Mouse (Mus musculus) heart, embryonic 13.5 days (tissue): ENCODE data around the gene Dgkz. TPM values are rescaled to one million over a fixed set of nuclear protein-coding genes. Genes with fewer than 3 reads are reported as not detected.

Experiments
- ATAC-seq: fragments of 200-750 bp; cut with Nextera tagmentation; 2 replicates; pipeline ENCODE4 v1.8.0; 2017; ENCODE audit warnings: moderate TSS enrichment; ENCODE audit not compliant: insufficient number of reproducible peaks, low FRiP score, low TSS enrichment; ENCODE audit errors: extremely low read depth
- H3K27ac ChIP-seq: fragments of 300-500 bp; sonication (generic); replicated peaks from 2 replicates; pipeline ENCODE4 v1.5.1; 2015; ENCODE audit warnings: moderate library complexity, mild to moderate bottlenecking, inconsistent platforms
- H3K27me3 ChIP-seq: fragments of 300-500 bp; sonication (generic); replicated peaks from 2 replicates; pipeline ENCODE4 v1.6.1; 2015; ENCODE audit warnings: mild to moderate bottlenecking, inconsistent platforms
- H3K36me3 ChIP-seq: fragments of 300-500 bp; sonication (generic); 2 replicates; pipeline ENCODE4 v1.6.1; 2015; ENCODE audit warnings: mild to moderate bottlenecking, inconsistent platforms
- H3K4me1 ChIP-seq: fragments of 300-500 bp; sonication (generic); 2 replicates; pipeline ENCODE4 v1.6.1; 2015; ENCODE audit warnings: inconsistent platforms
- H3K4me2 ChIP-seq: fragments of 300-500 bp; sonication (generic); 2 replicates; pipeline ENCODE4 v1.6.1; 2015; ENCODE audit warnings: inconsistent platforms, mild to moderate bottlenecking, moderate library complexity
- H3K4me3 ChIP-seq: fragments of 300-500 bp; sonication (generic); 2 replicates; pipeline ENCODE4 v1.5.1; 2015; ENCODE audit warnings: moderate library complexity, mild to moderate bottlenecking, inconsistent platforms
- H3K9ac ChIP-seq: fragments of 300-500 bp; sonication (generic); 2 replicates; pipeline ENCODE4 v1.6.1; 2015; ENCODE audit warnings: inconsistent platforms, mild to moderate bottlenecking, moderate library complexity
- H3K9me3 ChIP-seq: fragments of 300-500 bp; sonication (generic); 2 replicates; pipeline ENCODE4 v1.6.1; 2016; ENCODE audit warnings: inconsistent platforms
- WGBS: fragments of 180-500 bp; shearing (Covaris S2); methylation state at CpG from one replicate; pipeline ENCODE4 v1.1.7; 2015; ENCODE audit warnings: mixed read lengths; 5-methylcytosine and 5-hydroxymethylcytosine counted together
- polyA plus RNA-seq: library from polyadenylated mRNA; unstranded; fragments of >200 nt; fragmentation: Nextera tagmentation; extraction: Ambion mirVana; gene quantifications from 2 replicates; pipeline ENCODE4 v1.2.1, GENCODE M21; 2015

Dgkz gene
- 37.9 and 43.4 TPM in 2 replicates for polyA plus RNA-seq

DNA sequence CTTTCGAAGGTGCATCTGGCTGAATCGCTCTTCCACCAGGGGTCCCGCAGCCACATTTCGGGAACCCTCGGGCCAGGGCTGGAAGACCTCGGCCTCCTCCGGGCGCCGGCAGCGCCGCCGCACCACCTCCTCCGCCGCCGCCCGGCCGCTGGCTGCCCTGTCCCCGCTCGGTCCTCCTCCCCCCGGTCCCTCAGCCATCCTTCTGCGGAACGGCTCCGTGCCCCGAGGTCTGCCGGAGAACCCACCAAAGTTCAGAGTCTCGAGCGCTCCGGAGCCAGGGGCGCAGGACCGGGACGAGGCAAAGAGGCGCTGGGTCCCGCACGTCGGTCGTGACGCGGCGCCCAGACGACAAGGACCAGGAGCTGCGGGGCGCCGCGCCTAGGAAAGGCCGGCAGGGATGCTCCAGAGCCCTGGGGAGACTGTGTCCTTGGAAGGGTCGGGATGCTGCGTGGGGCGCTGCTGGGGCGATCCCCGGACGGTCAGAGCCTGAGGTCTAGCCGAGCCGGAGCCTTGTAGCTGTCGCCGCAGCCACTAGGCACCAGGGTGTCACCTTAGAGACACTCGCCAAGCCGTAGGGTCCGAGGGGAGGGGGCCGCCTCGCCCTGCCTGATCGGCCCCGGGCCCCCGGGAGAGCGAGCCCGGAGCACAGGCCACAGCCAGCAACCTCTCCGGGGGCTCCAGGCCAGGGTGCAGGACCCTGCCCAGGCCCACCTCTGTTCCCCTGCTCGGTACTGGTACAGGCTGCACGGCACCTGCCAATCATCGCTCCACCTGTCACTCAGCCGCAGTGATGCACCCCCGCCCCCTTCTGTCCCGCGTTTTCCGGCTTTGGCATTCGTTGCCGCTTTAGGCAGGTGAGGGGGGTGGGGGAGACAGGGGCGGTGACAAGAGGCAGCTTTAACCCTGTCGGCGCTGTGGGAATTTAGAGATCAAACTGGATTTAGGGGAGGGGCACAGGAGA lies at the start of gene Dgkz:
Gene Dgkz, minus strand, starts transcription at position 284 of the 961 bp plus-strand sequence.
- Histone ChIP-seq H3K9ac (peak within 1 kb of the TSS; percentile 77), H3K27ac (no peak within 1 kb of the TSS), H3K9me3 (no peaks in the 10 kb centered on the region), H3K4me2 (peak within 1 kb of the TSS; percentile 75), H3K36me3 (no peaks in the 10 kb centered on the region), H3K4me3 (peak within 1 kb of the TSS; percentile 56), H3K4me1 (peaks cover 65% of the 10 kb centered on the region), H3K27me3 (peaks cover 42% of the 10 kb centered on the region)
- under 1% methylated on average over 78 of the region's 79 CpGs for WGBS
- no peak for ATAC-seq

DNA sequence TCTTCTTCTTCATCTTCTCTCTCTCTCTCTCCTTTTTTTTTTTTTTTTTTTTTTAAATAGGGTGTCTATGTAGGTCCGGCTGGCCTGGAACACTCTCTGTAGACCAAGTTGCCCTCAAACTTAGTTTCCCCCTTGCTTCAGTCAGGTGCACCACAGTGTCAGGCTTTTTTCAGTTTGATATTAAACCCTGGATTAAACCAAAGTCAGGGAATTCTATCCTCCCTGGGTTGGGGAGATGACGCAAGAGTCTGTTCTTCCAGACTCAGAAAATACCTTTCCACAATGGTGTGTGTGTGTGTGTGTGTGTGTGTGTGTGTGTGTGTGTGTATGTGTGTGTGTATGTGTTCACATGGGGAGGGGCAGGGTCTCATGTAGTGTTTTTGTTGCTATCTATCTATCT lies 49.5 kb upstream of the Dgkz start:
- no peak overlapping the region for H3K27ac ChIP-seq
- no peak overlapping the region for H3K4me2 ChIP-seq
- ATAC-seq = no peak
- H3K4me1 ChIP-seq = peaks cover 55% of the 10 kb centered on the region
- H3K36me3 ChIP-seq = no peaks in the 10 kb centered on the region
- no peak overlapping the region for H3K4me3 ChIP-seq
- H3K27me3 ChIP-seq = peaks cover 17% of the 10 kb centered on the region
- no peak overlapping the region for H3K9ac ChIP-seq
- no peaks in the 10 kb centered on the region for H3K9me3 ChIP-seq
- 90% methylated on average over 2 of the region's 2 CpGs for WGBS

DNA sequence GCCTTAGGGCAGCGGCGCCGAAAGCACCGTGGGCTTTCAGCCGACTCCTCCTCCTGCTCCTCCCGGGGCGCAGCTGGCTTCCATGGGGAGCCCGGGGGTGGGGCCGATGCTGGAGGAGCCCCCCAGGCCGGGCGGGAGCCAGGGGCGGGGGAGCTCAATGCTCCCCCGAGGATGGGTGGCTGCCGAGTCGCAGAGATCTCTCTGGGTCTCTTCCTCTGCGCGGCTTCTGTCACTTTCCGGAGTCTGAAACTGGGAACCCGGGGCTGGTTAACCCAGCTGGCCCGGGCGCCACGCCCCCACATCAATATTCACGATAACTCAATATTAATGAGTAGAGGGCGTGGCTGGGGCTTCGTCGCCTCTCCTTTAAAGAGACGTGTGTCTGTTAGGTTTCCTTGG lies 48.6 kb upstream of the Dgkz start, which contains the start of gene Creb3l1:
Gene Creb3l1, minus strand, starts transcription at position 229 of the 399 bp plus-strand sequence.
- H3K4me2 ChIP-seq = peak within 1 kb of the TSS; percentile 97
- H3K36me3 ChIP-seq = no peaks in the 10 kb centered on the region
- H3K9me3 ChIP-seq = no peaks in the 10 kb centered on the region
- H3K4me1 ChIP-seq = peaks cover 60% of the 10 kb centered on the region
- WGBS = under 1% methylated on average over 21 of the region's 27 CpGs
- H3K9ac ChIP-seq = peak within 1 kb of the TSS; percentile 86
- H3K4me3 ChIP-seq = peak within 1 kb of the TSS; percentile 83
- no peak for ATAC-seq
- peaks cover 17% of the 10 kb centered on the region for H3K27me3 ChIP-seq
- peak within 1 kb of the TSS; percentile 65 for H3K27ac ChIP-seq

DNA sequence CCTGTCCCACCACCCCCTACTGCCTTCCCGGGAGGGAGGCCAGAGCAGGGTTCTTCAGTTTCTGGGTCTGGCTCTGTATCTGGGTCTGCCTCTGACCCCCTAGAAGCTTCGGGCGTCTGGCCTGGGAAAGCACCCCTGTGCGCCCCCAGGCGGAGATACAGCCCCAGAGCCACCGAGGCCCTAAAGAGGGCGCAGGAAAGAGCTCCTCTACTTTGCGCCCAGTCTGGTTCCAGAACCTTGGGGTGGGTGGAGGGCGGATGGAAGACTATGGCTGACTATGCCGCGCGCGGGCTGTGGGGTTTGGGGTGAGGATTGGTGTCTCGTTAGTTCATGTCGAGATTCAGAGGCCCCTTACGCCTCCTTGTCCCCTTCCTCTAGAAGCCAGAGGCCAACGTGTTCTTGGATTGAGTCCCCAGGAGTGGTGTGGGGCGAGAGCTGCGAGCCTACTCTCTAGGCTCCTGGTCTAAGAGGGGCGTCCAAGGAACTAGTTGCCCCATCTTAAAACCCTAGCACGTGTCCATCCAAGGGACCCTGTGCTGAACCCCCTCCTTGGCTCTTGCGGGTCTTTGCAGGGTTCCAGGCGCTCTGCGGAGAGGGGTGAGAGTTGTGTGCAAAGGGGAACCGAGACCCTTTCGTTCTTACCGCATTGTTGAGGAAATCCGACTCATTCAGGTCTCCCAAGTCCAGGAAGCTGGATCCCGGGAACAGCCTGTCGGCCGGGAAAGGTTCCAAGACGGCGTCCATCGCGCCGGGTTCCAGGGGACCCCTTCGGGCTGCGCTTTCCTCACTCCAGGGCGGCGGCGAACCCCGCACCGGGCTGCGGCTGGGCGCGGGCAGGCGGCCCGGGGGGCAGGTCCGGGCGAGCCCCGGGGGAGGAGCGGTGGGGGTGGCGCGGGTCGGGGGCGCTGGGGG lies 48.0 kb upstream of the Dgkz start:
- no peak for ATAC-seq
- no peaks in the 10 kb centered on the region for H3K36me3 ChIP-seq
- peak overlapping the region; percentile 65 for H3K27ac ChIP-seq
- peak overlapping the region; percentile 86 for H3K9ac ChIP-seq
- no peaks in the 10 kb centered on the region for H3K9me3 ChIP-seq
- H3K4me1 ChIP-seq = peaks cover 56% of the 10 kb centered on the region
- H3K4me3 ChIP-seq = peak overlapping the region; percentile 83
- peaks cover 20% of the 10 kb centered on the region for H3K27me3 ChIP-seq
- 2% methylated on average over 51 of the region's 56 CpGs for WGBS
- H3K4me2 ChIP-seq = peak overlapping the region; percentile 97

DNA sequence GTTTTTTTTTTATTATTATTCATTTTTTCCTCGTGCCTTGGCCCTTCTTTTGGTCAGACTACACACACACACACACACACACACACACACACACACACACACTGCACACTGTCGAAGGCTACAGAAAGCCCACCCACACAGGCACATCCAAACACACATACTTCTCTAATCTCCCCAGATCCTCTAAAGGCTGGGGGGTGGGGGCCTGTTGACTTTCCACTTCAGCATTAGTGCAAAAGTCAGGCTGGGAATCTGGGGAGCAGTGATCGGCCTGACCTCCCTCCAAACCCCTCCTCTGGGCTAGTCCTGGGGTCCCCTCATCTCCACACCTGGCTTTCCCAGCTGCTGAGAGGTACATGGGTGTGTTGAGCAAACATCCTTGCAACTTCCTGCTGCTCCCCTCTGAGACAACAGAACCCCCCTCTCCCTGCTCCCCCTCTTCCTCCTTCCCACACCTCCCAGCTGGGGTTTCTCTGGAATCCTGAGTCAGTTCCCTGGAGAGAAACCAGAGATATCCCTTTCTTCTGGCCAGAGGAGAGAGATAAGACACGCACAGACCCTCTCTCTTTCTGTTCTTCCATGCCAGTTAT lies 45.1 kb upstream of the Dgkz start:
- Histone ChIP-seq H3K4me3 (no peak overlapping the region), H3K4me2 (peak overlapping the region; percentile 97), H3K27ac (peak overlapping the region; percentile 71), H3K9me3 (no peaks in the 10 kb centered on the region), H3K36me3 (no peaks in the 10 kb centered on the region), H3K4me1 (peaks cover 59% of the 10 kb centered on the region), H3K27me3 (peaks cover 21% of the 10 kb centered on the region), H3K9ac (no peak overlapping the region)
- no peak for ATAC-seq
- WGBS = 17% methylated on average over 4 of the region's 4 CpGs

DNA sequence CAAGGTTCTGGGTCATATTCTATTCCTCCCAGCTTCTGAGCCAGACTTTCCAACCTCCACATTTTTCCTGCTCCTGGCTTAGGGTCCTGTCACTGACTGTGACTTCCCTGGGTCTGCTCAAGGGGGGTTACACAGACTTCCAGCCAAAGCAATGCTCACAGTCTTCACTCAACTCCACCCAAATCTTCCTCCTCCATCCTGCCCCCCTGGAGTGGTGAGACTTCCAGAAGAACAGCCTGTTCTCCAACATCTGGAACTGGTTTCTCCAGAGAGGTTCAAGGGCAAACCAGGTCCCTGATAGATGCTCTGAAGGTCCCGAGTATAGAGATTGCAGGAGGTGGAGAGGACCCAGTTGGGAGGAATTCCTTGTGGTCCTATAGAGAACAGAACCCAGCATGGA lies 41.8 kb upstream of the Dgkz start:
- no peak overlapping the region for H3K4me2 ChIP-seq
- no peak overlapping the region for H3K4me3 ChIP-seq
- no peak overlapping the region for H3K9ac ChIP-seq
- H3K36me3 ChIP-seq = no peaks in the 10 kb centered on the region
- WGBS = 67% methylated on average over 1 of the region's 1 CpGs
- ATAC-seq = no peak
- H3K27me3 ChIP-seq = peaks cover 8% of the 10 kb centered on the region
- peaks cover 73% of the 10 kb centered on the region for H3K4me1 ChIP-seq
- H3K27ac ChIP-seq = peak overlapping the region; percentile 8; the same call in 1 of the 2 replicates
- no peaks in the 10 kb centered on the region for H3K9me3 ChIP-seq

DNA sequence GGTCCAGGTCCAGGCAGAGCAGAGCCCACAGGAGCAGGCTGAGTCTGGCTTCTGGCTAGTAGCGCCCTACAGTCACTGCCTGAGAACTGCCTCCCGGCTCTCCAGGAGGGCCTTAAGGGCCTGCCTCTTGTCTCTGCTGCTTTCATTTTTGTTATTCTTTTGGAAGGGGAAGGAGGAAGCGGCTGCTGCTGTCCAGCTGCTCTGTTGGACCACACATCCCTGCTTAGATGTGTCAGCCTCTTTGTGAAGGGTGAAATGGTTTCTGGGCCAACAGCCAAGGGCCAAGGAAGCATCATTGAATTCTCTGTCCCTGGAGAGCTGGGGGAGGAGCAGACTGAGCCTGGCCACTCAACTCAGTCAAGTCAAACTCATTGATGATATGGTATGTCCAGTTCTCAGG lies 41.3 kb upstream of the Dgkz start:
- no peaks in the 10 kb centered on the region for H3K9me3 ChIP-seq
- no peak overlapping the region for H3K9ac ChIP-seq
- 0 out of 2 replicates have a peak overlapping the region, but pooled peaks have one; percentile 1 for H3K4me2 ChIP-seq
- no peak overlapping the region for H3K4me3 ChIP-seq
- no peak for ATAC-seq
- H3K27me3 ChIP-seq = 0 out of 2 replicates have a peak, but pooled peaks cover 4% of the 10 kb centered on the region
- H3K27ac ChIP-seq = peak overlapping the region; percentile 68
- WGBS = 27% methylated on average over 3 of the region's 3 CpGs
- peaks cover 73% of the 10 kb centered on the region for H3K4me1 ChIP-seq
- H3K36me3 ChIP-seq = no peaks in the 10 kb centered on the region

DNA sequence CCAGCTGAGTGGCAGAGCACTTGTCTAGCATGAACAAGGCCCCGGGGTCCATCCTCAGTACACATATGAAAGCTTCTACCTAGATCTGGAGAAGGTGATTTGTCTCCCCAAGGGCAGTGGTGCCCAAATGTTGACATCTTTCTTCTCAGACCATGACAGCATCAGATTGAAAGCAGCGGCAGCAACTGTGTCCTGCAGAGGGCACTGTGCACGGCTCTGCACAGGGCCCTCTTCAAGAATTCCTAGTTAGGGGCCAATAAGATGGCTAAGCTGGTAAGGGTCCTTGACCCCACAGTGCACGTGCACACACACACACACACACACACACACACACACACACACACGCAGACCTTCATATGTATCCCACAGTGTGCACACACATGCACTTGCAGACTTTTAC lies 39.2 kb upstream of the Dgkz start:
- Histone ChIP-seq H3K4me3 (no peak overlapping the region), H3K9me3 (no peaks in the 10 kb centered on the region), H3K27me3 (0 out of 2 replicates have a peak, but pooled peaks cover 4% of the 10 kb centered on the region), H3K27ac (no peak overlapping the region), H3K36me3 (no peaks in the 10 kb centered on the region; the same call in 1 of the 2 replicates), H3K4me1 (peaks cover 61% of the 10 kb centered on the region), H3K9ac (no peak overlapping the region), H3K4me2 (no peak overlapping the region)
- 79% methylated on average over 5 of the region's 5 CpGs for WGBS
- ATAC-seq = no peak

DNA sequence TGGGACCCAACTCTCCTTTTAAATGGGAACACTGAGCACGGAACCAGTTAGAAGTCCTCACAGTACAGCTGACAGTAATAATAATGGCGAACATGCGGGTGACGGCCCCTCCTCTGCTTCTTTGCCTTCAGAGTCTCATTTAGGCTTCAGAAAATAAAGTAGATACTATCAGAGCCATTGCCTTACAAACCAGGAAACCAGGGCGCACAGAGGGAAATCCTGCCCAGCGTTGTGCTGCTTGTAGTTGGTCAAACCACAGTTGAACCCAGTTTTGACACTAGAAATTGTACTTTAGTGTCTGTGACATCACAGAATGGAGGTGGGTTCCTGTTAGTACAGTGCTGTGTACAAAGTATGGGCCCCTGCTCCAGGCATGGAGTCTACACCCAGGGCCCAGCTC lies 38.6 kb upstream of the Dgkz start:
- Histone ChIP-seq H3K9me3 (no peaks in the 10 kb centered on the region), H3K9ac (no peak overlapping the region), H3K4me3 (no peak overlapping the region), H3K27ac (no peak overlapping the region), H3K4me2 (no peak overlapping the region), H3K27me3 (0 out of 2 replicates have a peak, but pooled peaks cover 4% of the 10 kb centered on the region), H3K36me3 (no peaks in the 10 kb centered on the region; the same call in 1 of the 2 replicates), H3K4me1 (peaks cover 61% of the 10 kb centered on the region)
- no peak for ATAC-seq
- WGBS = 78% methylated on average over 6 of the region's 6 CpGs

DNA sequence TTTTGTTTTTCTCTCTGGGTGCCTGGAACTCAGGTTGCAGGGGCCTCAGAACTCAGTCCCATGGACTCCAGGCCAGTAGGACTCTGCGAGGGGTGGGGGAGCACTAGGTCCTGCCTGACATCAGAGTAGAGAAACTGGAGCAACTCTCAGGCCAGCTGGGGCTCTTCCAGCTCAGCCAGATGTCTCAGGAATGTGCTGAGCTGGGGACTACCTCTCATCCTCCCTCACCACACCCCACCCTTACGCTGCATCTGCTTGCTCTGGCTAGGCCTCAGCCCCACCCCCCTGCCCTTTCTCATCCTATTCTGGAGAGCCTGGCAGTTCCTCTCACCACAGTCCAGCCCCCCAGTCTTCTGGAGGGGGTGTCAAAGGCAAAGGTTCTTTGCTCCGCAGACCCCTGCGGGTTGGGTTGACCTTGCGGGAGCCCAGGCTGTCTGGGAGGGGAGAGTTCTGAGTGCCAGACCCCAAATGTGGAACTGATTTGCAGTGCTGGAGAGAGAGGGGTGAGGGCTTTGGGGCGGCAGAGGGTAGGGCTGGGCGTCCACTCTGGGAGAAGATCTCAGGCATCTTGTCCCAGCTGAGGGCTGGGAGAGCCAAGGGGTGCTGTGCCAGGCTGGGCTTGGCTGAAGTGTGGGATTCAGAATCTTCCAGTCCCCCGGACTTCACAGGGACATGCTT lies 37.2 kb upstream of the Dgkz start:
- Histone ChIP-seq H3K9me3 (no peaks in the 10 kb centered on the region), H3K36me3 (no peaks in the 10 kb centered on the region; the same call in 1 of the 2 replicates), H3K4me1 (peaks cover 66% of the 10 kb centered on the region), H3K27ac (peak overlapping the region; percentile 36; the same call in 1 of the 2 replicates), H3K9ac (no peak overlapping the region), H3K4me3 (no peak overlapping the region), H3K4me2 (no peak overlapping the region), H3K27me3 (no peaks in the 10 kb centered on the region)
- ATAC-seq = peak; percentile 31; the same call in 1 of the 2 replicates
- WGBS = 26% methylated on average over 8 of the region's 8 CpGs
